Mouse (Mus musculus): ENCODE results near the gene Chd4.
A peak's percentile ranks its signal among the peaks of the same experiment; 100 is the strongest.

The Chd4 gene

GRCm38 (mm10) chr6:125109371-125109770 is 13.6 kb downstream of the Chd4 start:
- TF ChIP-seq CTCF (conservative IDR thresholded peaks at IDR 0.05; ENCODE audit: low read length) (no peak), NANOG (IDR thresholded peaks at IDR 0.05; ENCODE audit: borderline replicate concordance, low read length) (no peak), POU5F1 (IDR thresholded peaks at IDR 0.05; ENCODE audit: borderline replicate concordance, low read length) (no peak)
- Histone ChIP-seq H3K9me3 (ENCODE audit: low read length) (no peaks in the 10 kb centered on the region), H3K4me1 (replicated peaks; ENCODE audit: low read depth, low read length) (peaks cover 13% of the 10 kb centered on the region), H3K4me3 (replicated peaks; ENCODE audit: low read length) (no peak overlapping the region), H3K27me3 (ENCODE audit: insufficient read depth, low read length) (no peaks in the 10 kb centered on the region), H3K36me3 (ENCODE audit: insufficient read depth, low read length) (peaks cover 100% of the 10 kb centered on the region)

- Histone ChIP-seq H3K4me1 (replicated peaks; ENCODE audit: low read depth, low read length) (peaks cover 13% of the 10 kb centered on the region), H3K9me3 (ENCODE audit: low read length) (no peaks in the 10 kb centered on the region), H3K27me3 (ENCODE audit: insufficient read depth, low read length) (no peaks in the 10 kb centered on the region), H3K4me3 (replicated peaks; ENCODE audit: low read length) (no peak overlapping the region), H3K36me3 (ENCODE audit: insufficient read depth, low read length) (peaks cover 100% of the 10 kb centered on the region)
- TF ChIP-seq CTCF (conservative IDR thresholded peaks at IDR 0.05; ENCODE audit: low read length) (peak; percentile 52), POU5F1 (IDR thresholded peaks at IDR 0.05; ENCODE audit: borderline replicate concordance, low read length) (no peak)
These were observed 15.1 kb downstream of the Chd4 start for GRCm38 (mm10) chr6:125110927-125111326.

- no peaks in the 10 kb centered on the region for H3K27me3 ChIP-seq (ENCODE audit: insufficient read depth, low read length)
- peaks cover 100% of the 10 kb centered on the region for H3K36me3 ChIP-seq (ENCODE audit: insufficient read depth, low read length)
- no peak for TF ChIP-seq NANOG (IDR thresholded peaks at IDR 0.05; ENCODE audit: borderline replicate concordance, low read length)
- no peak for TF ChIP-seq CTCF (conservative IDR thresholded peaks at IDR 0.05; ENCODE audit: low read length)
- TF ChIP-seq POU5F1 (IDR thresholded peaks at IDR 0.05; ENCODE audit: borderline replicate concordance, low read length): no peak
- H3K4me1 ChIP-seq (replicated peaks; ENCODE audit: low read depth, low read length): peaks cover 13% of the 10 kb centered on the region
- H3K9me3 ChIP-seq (ENCODE audit: low read length): no peaks in the 10 kb centered on the region
- no peak overlapping the region for H3K4me3 ChIP-seq (replicated peaks; ENCODE audit: low read length)
These were observed 16.8 kb downstream of the Chd4 start for GRCm38 (mm10) chr6:125112553-125112952.

- TF ChIP-seq CTCF (conservative IDR thresholded peaks at IDR 0.05; ENCODE audit: low read length) (no peak), NANOG (IDR thresholded peaks at IDR 0.05; ENCODE audit: borderline replicate concordance, low read length) (no peak), POU5F1 (IDR thresholded peaks at IDR 0.05; ENCODE audit: borderline replicate concordance, low read length) (no peak)
- H3K4me3 ChIP-seq (replicated peaks; ENCODE audit: low read length): no peak overlapping the region
- peaks cover 100% of the 10 kb centered on the region for H3K36me3 ChIP-seq (ENCODE audit: insufficient read depth, low read length)
- no peaks in the 10 kb centered on the region for H3K27me3 ChIP-seq (ENCODE audit: insufficient read depth, low read length)
- H3K4me1 ChIP-seq (replicated peaks; ENCODE audit: low read depth, low read length): peaks cover 7% of the 10 kb centered on the region
- no peaks in the 10 kb centered on the region for H3K9me3 ChIP-seq (ENCODE audit: low read length)
These were observed 23.6 kb downstream of the Chd4 start for GRCm38 (mm10) chr6:125119387-125119786.

- no peak overlapping the region for H3K4me3 ChIP-seq (replicated peaks; ENCODE audit: low read length)
- no peaks in the 10 kb centered on the region for H3K27me3 ChIP-seq (ENCODE audit: insufficient read depth, low read length)
- H3K4me1 ChIP-seq (replicated peaks; ENCODE audit: low read depth, low read length): peaks cover 40% of the 10 kb centered on the region
- no peaks in the 10 kb centered on the region for H3K9me3 ChIP-seq (ENCODE audit: low read length)
- TF ChIP-seq POU5F1 (IDR thresholded peaks at IDR 0.05; ENCODE audit: borderline replicate concordance, low read length): no peak
- no peak for TF ChIP-seq NANOG (IDR thresholded peaks at IDR 0.05; ENCODE audit: borderline replicate concordance, low read length)
- TF ChIP-seq CTCF (conservative IDR thresholded peaks at IDR 0.05; ENCODE audit: low read length): no peak
- peaks cover 79% of the 10 kb centered on the region for H3K36me3 ChIP-seq (ENCODE audit: insufficient read depth, low read length)
These were observed 32.9 kb downstream of the Chd4 start for GRCm38 (mm10) chr6:125128724-125129123.

- TF ChIP-seq NANOG (IDR thresholded peaks at IDR 0.05; ENCODE audit: borderline replicate concordance, low read length) (no peak), POU5F1 (IDR thresholded peaks at IDR 0.05; ENCODE audit: borderline replicate concordance, low read length) (no peak), CTCF (conservative IDR thresholded peaks at IDR 0.05; ENCODE audit: low read length) (no peak)
- Histone ChIP-seq H3K4me1 (replicated peaks; ENCODE audit: low read depth, low read length) (peaks cover 50% of the 10 kb centered on the region), H3K27me3 (ENCODE audit: insufficient read depth, low read length) (no peaks in the 10 kb centered on the region), H3K36me3 (ENCODE audit: insufficient read depth, low read length) (peaks cover 79% of the 10 kb centered on the region), H3K9me3 (ENCODE audit: low read length) (no peaks in the 10 kb centered on the region), H3K4me3 (replicated peaks; ENCODE audit: low read length) (peak overlapping the region; percentile 67)
These were observed 34.1 kb downstream of the Chd4 start for GRCm38 (mm10) chr6:125129710-125130402.

- H3K36me3 ChIP-seq (ENCODE audit: insufficient read depth, low read length): peaks cover 79% of the 10 kb centered on the region
- H3K9me3 ChIP-seq (ENCODE audit: low read length): no peaks in the 10 kb centered on the region
- H3K4me1 ChIP-seq (replicated peaks; ENCODE audit: low read depth, low read length): peaks cover 67% of the 10 kb centered on the region
- TF ChIP-seq NANOG (IDR thresholded peaks at IDR 0.05; ENCODE audit: borderline replicate concordance, low read length): no peak
- TF ChIP-seq POU5F1 (IDR thresholded peaks at IDR 0.05; ENCODE audit: borderline replicate concordance, low read length): no peak
- TF ChIP-seq CTCF (conservative IDR thresholded peaks at IDR 0.05; ENCODE audit: low read length): no peak
- no peaks in the 10 kb centered on the region for H3K27me3 ChIP-seq (ENCODE audit: insufficient read depth, low read length)
- peak within 1 kb of the TSS; percentile 98 for H3K4me3 ChIP-seq (replicated peaks; ENCODE audit: low read length)
These were observed 35.7 kb downstream of the Chd4 start, which contains the start of gene Nop2 for GRCm38 (mm10) chr6:125131302-125132156. Nop2 (plus strand) TSS chr6:125131909.

GRCm38 (mm10) chr6:125132470-125132869 is 36.7 kb downstream of the Chd4 start:
- no peaks in the 10 kb centered on the region for H3K27me3 ChIP-seq (ENCODE audit: insufficient read depth, low read length)
- TF ChIP-seq NANOG (IDR thresholded peaks at IDR 0.05; ENCODE audit: borderline replicate concordance, low read length): no peak
- no peak for TF ChIP-seq POU5F1 (IDR thresholded peaks at IDR 0.05; ENCODE audit: borderline replicate concordance, low read length)
- TF ChIP-seq CTCF (conservative IDR thresholded peaks at IDR 0.05; ENCODE audit: low read length): no peak
- no peaks in the 10 kb centered on the region for H3K9me3 ChIP-seq (ENCODE audit: low read length)
- peak overlapping the region; percentile 98 for H3K4me3 ChIP-seq (replicated peaks; ENCODE audit: low read length)
- H3K4me1 ChIP-seq (replicated peaks; ENCODE audit: low read depth, low read length): peaks cover 76% of the 10 kb centered on the region
- H3K36me3 ChIP-seq (ENCODE audit: insufficient read depth, low read length): peaks cover 79% of the 10 kb centered on the region
